Mouse (Mus musculus): ENCODE measurements at regions not wholly inside any gene's neighbourhood (a gene's known extent, or its start where the extent isn't known, plus 50 kb on each side); places are given as distances from the start of the nearest gene placed in this dataset.

GRCm38 (mm10) chr4:78785378-78785774 is 573.6 kb upstream of the Ptprd start:
- ATAC-seq (ENCODE audit: poor library complexity, severe bottlenecking): no peak

GRCm38 (mm10) chr4:78784675-78785377 is 573.1 kb upstream of the Ptprd start:
- ATAC-seq (ENCODE audit: poor library complexity, severe bottlenecking): no peak

- ATAC-seq (ENCODE audit: poor library complexity, severe bottlenecking): no peak
Measured at GRCm38 (mm10) chr4:78784036-78784435, 572.3 kb upstream of the Ptprd start.

DNA sequence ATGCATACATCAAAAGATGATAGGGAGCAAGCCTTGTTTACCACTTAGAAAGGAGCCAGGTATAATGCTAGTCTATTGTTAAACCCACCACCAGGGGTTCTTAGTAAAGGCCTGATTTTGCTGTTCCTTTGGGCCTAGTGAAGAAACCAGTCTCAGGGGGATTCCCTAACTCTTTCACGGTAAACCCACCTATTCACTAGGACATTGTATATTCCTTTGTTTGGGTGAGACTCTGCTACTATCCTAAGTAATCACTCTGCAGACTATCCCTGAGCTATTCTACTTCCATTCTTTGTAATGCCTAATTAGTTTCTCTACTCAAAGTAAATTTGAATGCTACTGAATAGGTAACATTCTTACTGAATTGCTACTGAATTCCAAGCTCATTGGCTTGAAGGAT is 571.0 kb upstream of the Ptprd start:
- no peak for ATAC-seq (ENCODE audit: poor library complexity, severe bottlenecking)

- ATAC-seq (ENCODE audit: poor library complexity, severe bottlenecking): 0 out of 2 replicates have a peak, but pooled peaks have one; percentile 12
Measured at GRCm38 (mm10) chr4:78773867-78774266, 562.1 kb upstream of the Ptprd start.

GRCm38 (mm10) chr4:78736026-78736425 is 524.3 kb upstream of the Ptprd start:
- ATAC-seq (ENCODE audit: poor library complexity, severe bottlenecking): no peak
